Mouse (Mus musculus) c-Kit-positive CD71-negative TER-119-negative erythroid progenitor cells, embryonic 14.5 days (primary cell): ENCODE results near the gene Klc1.
"Not testable (repeated sequence)": the region's sequence is repeated elsewhere in the genome, so short reads cannot be mapped to it uniquely, and the experiment has no call there.

ENCODE experiments used
- DNase-seq: peaks from one replicate; pipeline ENCODE4 v3.0.0-alpha.2; 2013; ENCODE audit warnings: low read depth

Gene Klc1

GRCm38 (mm10) chr12:111758381-111759175, at the start of gene Klc1:
Klc1 (plus strand) TSS chr12:111758849.
- DNase-seq = peak; percentile 44

- DNase-seq = no peak
These were observed 48.6 kb upstream of the Klc1 start for GRCm38 (mm10) chr12:111710091-111710490.

GRCm38 (mm10) chr12:111712476-111712875, 46.2 kb upstream of the Klc1 start:
- no peak for DNase-seq

GRCm38 (mm10) chr12:111713004-111713651, 45.5 kb upstream of the Klc1 start, which contains the start of the genes Bag5 and Apopt1:
Bag5 (minus strand) TSS chr12:111713257.
Apopt1 (plus strand) TSS chr12:111713261.
- peak; percentile 82 for DNase-seq

- not testable (repeated sequence) for DNase-seq
These were observed 44.8 kb upstream of the Klc1 start for GRCm38 (mm10) chr12:111713880-111714279.

- no peak for DNase-seq
These were observed 42.1 kb upstream of the Klc1 start for GRCm38 (mm10) chr12:111716505-111716904.

GRCm38 (mm10) chr12:111718656-111719055, 40.0 kb upstream of the Klc1 start:
- DNase-seq = no peak

- no peak for DNase-seq
These were observed 38.4 kb upstream of the Klc1 start for GRCm38 (mm10) chr12:111720222-111720621.

GRCm38 (mm10) chr12:111722654-111723053, 36.0 kb upstream of the Klc1 start:
- no peak for DNase-seq

GRCm38 (mm10) chr12:111724638-111725337, 33.9 kb upstream of the Klc1 start:
- DNase-seq = no peak

GRCm38 (mm10) chr12:111725338-111726121, 33.1 kb upstream of the Klc1 start:
- no peak for DNase-seq

GRCm38 (mm10) chr12:111726122-111726463, 32.6 kb upstream of the Klc1 start:
- no peak for DNase-seq

GRCm38 (mm10) chr12:111727956-111728355, 30.7 kb upstream of the Klc1 start:
- no peak for DNase-seq

GRCm38 (mm10) chr12:111731822-111732807, 26.5 kb upstream of the Klc1 start:
- DNase-seq = peak; percentile 88

GRCm38 (mm10) chr12:111732921-111733320, 25.7 kb upstream of the Klc1 start:
- DNase-seq = no peak

GRCm38 (mm10) chr12:111734912-111735311, 23.7 kb upstream of the Klc1 start:
- DNase-seq = no peak

- DNase-seq = not testable (repeated sequence)
These were observed 22.0 kb upstream of the Klc1 start for GRCm38 (mm10) chr12:111736676-111737075.

GRCm38 (mm10) chr12:111737370-111737769, 21.3 kb upstream of the Klc1 start:
- no peak for DNase-seq

GRCm38 (mm10) chr12:111738754-111739153, 19.9 kb upstream of the Klc1 start:
- DNase-seq = no peak

- no peak for DNase-seq
These were observed 17.3 kb upstream of the Klc1 start for GRCm38 (mm10) chr12:111741338-111741737.

- DNase-seq = no peak
These were observed 15.2 kb upstream of the Klc1 start for GRCm38 (mm10) chr12:111743419-111743818.
